Mouse (Mus musculus): ENCODE data around the gene Itpr3. TPM values are rescaled to one million over a fixed set of nuclear protein-coding genes. Genes with fewer than 3 reads are reported as not detected.
A peak's percentile ranks its signal among the peaks of the same experiment; 100 is the strongest.

The Itpr3 gene
- total RNA-seq, 1 experiment, result 44.1 TPM

- Histone ChIP-seq H3K9me3 (ENCODE audit: control insufficient read depth, insufficient read depth, low read depth, low read length) (no peaks in the 10 kb centered on the region), H3K4me3 (ENCODE audit: insufficient read depth in 1 of 2, low read depth in 1 of 2, low read length in 2 of 2, poor library complexity in 1 of 2, severe bottlenecking in 1 of 2) (no peak overlapping the region), H3K27ac (ENCODE audit: insufficient read depth, low read depth, low read length, poor library complexity, severe bottlenecking) (no peak overlapping the region), H3K9ac (ENCODE audit: insufficient read depth, low read depth, low read length, poor library complexity, severe bottlenecking) (no peak overlapping the region), H3K36me3 (ENCODE audit: control insufficient read depth, insufficient read depth, low read length, poor library complexity, severe bottlenecking) (peaks cover 51% of the 10 kb centered on the region), H3K4me1 (ENCODE audit: control insufficient read depth in 2 of 2, insufficient read depth in 2 of 2, low read length in 2 of 2, poor library complexity in 1 of 2) (peaks cover 0 to 12% of the 10 kb centered on the region in 2 experiments; a peak in 2 of 4 replicates)
- no peak for DNase-seq (ENCODE audit: low read depth, low spot score)
- in situ Hi-C loops (cut with MboI; ENCODE audit: low sequenced_read_pairs in 2 of 2, unreplicated experiment in 2 of 2), result no loop called here
- no peak for TF ChIP-seq ZC3H11A (IDR thresholded peaks at IDR 0.05; ENCODE audit: borderline replicate concordance, low read depth, low read length)
- TF ChIP-seq ZNF384 (IDR thresholded peaks at IDR 0.05; ENCODE audit: low read depth, low read length), result no peak
- TF ChIP-seq HCFC1 (IDR thresholded peaks at IDR 0.05; ENCODE audit: borderline replicate concordance, insufficient read depth, low read length), result no peak
- TF ChIP-seq CHD2 (IDR thresholded peaks at IDR 0.05; ENCODE audit: low read depth, low read length), result no peak
- TF ChIP-seq MAFK (IDR thresholded peaks at IDR 0.05; ENCODE audit: insufficient read depth, low read depth, low read length), result no peak
These were observed 66.8 kb downstream of the Itpr3 start for GRCm38 (mm10) chr17:27123813-27124375.

- peak; percentile 75 for DNase-seq (ENCODE audit: low read depth, low spot score)
- in situ Hi-C loops (cut with MboI; ENCODE audit: low sequenced_read_pairs in 2 of 2, unreplicated experiment in 2 of 2), result no loop called here
- TF ChIP-seq ZC3H11A (IDR thresholded peaks at IDR 0.05; ENCODE audit: borderline replicate concordance, low read depth, low read length), result no peak
- peaks cover 0 to 14% of the 10 kb centered on the region in 2 experiments; a peak in 2 of 4 replicates for H3K4me1 ChIP-seq (ENCODE audit: control insufficient read depth in 2 of 2, insufficient read depth in 2 of 2, low read length in 2 of 2, poor library complexity in 1 of 2)
- no peak overlapping the region for H3K4me3 ChIP-seq (ENCODE audit: insufficient read depth in 1 of 2, low read depth in 1 of 2, low read length in 2 of 2, poor library complexity in 1 of 2, severe bottlenecking in 1 of 2)
- H3K9ac ChIP-seq (ENCODE audit: insufficient read depth, low read depth, low read length, poor library complexity, severe bottlenecking), result peak overlapping the region; percentile 34; the same call in 1 of the 2 replicates
- peaks cover 46% of the 10 kb centered on the region for H3K36me3 ChIP-seq (ENCODE audit: control insufficient read depth, insufficient read depth, low read length, poor library complexity, severe bottlenecking)
- H3K27ac ChIP-seq (ENCODE audit: insufficient read depth, low read depth, low read length, poor library complexity, severe bottlenecking), result no peak overlapping the region
- no peaks in the 10 kb centered on the region for H3K9me3 ChIP-seq (ENCODE audit: control insufficient read depth, insufficient read depth, low read depth, low read length)
These were observed 68.1 kb downstream of the Itpr3 start for GRCm38 (mm10) chr17:27125185-27125584.

- Histone ChIP-seq H3K9me3 (ENCODE audit: control insufficient read depth, insufficient read depth, low read depth, low read length) (no peaks in the 10 kb centered on the region), H3K4me3 (ENCODE audit: insufficient read depth in 1 of 2, low read depth in 1 of 2, low read length in 2 of 2, poor library complexity in 1 of 2, severe bottlenecking in 1 of 2) (no peak overlapping the region), H3K27ac (ENCODE audit: insufficient read depth, low read depth, low read length, poor library complexity, severe bottlenecking) (no peak overlapping the region), H3K9ac (ENCODE audit: insufficient read depth, low read depth, low read length, poor library complexity, severe bottlenecking) (no peak overlapping the region), H3K4me1 (ENCODE audit: control insufficient read depth in 2 of 2, insufficient read depth in 2 of 2, low read length in 2 of 2, poor library complexity in 1 of 2) (peaks cover 0 to 15% of the 10 kb centered on the region in 2 experiments; a peak in 2 of 4 replicates), H3K36me3 (ENCODE audit: control insufficient read depth, insufficient read depth, low read length, poor library complexity, severe bottlenecking) (peaks cover 46% of the 10 kb centered on the region)
- in situ Hi-C loops (cut with MboI; ENCODE audit: low sequenced_read_pairs in 2 of 2, unreplicated experiment in 2 of 2), result no loop called here
- no peak for DNase-seq (ENCODE audit: low read depth, low spot score)
- no peak for TF ChIP-seq ZC3H11A (IDR thresholded peaks at IDR 0.05; ENCODE audit: borderline replicate concordance, low read depth, low read length)
- TF ChIP-seq CHD2 (IDR thresholded peaks at IDR 0.05; ENCODE audit: low read depth, low read length), result no peak
- no peak for TF ChIP-seq ZNF384 (IDR thresholded peaks at IDR 0.05; ENCODE audit: low read depth, low read length)
- TF ChIP-seq MAFK (IDR thresholded peaks at IDR 0.05; ENCODE audit: insufficient read depth, low read depth, low read length), result no peak
- TF ChIP-seq HCFC1 (IDR thresholded peaks at IDR 0.05; ENCODE audit: borderline replicate concordance, insufficient read depth, low read length), result no peak
These were observed 68.6 kb downstream of the Itpr3 start for GRCm38 (mm10) chr17:27125669-27126202.

GRCm38 (mm10) chr17:27126974-27127373 lies 69.9 kb downstream of the Itpr3 start:
- no peak overlapping the region for H3K4me3 ChIP-seq (ENCODE audit: insufficient read depth in 1 of 2, low read depth in 1 of 2, low read length in 2 of 2, poor library complexity in 1 of 2, severe bottlenecking in 1 of 2)
- H3K9me3 ChIP-seq (ENCODE audit: control insufficient read depth, insufficient read depth, low read depth, low read length), result no peaks in the 10 kb centered on the region
- no peak overlapping the region for H3K27ac ChIP-seq (ENCODE audit: insufficient read depth, low read depth, low read length, poor library complexity, severe bottlenecking)
- in situ Hi-C loops (cut with MboI; ENCODE audit: low sequenced_read_pairs in 2 of 2, unreplicated experiment in 2 of 2), result no loop called here
- peaks cover 0 to 13% of the 10 kb centered on the region in 2 experiments; a peak in 2 of 4 replicates for H3K4me1 ChIP-seq (ENCODE audit: control insufficient read depth in 2 of 2, insufficient read depth in 2 of 2, low read length in 2 of 2, poor library complexity in 1 of 2)
- no peak for DNase-seq (ENCODE audit: low read depth, low spot score)
- peaks cover 43% of the 10 kb centered on the region for H3K36me3 ChIP-seq (ENCODE audit: control insufficient read depth, insufficient read depth, low read length, poor library complexity, severe bottlenecking)
- H3K9ac ChIP-seq (ENCODE audit: insufficient read depth, low read depth, low read length, poor library complexity, severe bottlenecking), result no peak overlapping the region
- TF ChIP-seq HCFC1 (IDR thresholded peaks at IDR 0.05; ENCODE audit: borderline replicate concordance, insufficient read depth, low read length) (no peak), ZC3H11A (IDR thresholded peaks at IDR 0.05; ENCODE audit: borderline replicate concordance, low read depth, low read length) (no peak), CHD2 (IDR thresholded peaks at IDR 0.05; ENCODE audit: low read depth, low read length) (no peak), ZNF384 (IDR thresholded peaks at IDR 0.05; ENCODE audit: low read depth, low read length) (no peak), MAFK (IDR thresholded peaks at IDR 0.05; ENCODE audit: insufficient read depth, low read depth, low read length) (no peak)

All from ES-E14 (cell line).